Mouse (Mus musculus): ENCODE measurements around the gene Ano4.

DNA sequence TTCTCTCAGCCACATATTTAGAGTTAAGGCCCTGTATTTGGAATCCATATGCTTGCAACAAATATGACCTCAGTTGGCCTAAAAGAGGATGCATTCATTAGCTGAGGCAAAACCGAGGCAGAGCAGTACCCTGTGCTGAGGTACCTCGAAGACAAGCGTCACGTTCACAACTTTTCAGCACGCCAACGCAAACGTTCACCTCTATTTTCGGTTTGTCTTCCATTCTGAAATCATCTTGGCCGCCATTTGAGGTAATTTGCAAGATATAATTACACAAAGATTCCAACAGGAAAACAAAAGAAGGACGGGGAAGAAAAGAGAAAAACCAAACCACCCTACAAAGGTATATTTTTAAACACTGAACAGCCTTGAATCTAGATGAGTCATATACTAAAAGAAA is 148.1 kb downstream of the Ano4 start:
- TF ChIP-seq GATA1 (IDR thresholded peaks at IDR 0.05; ENCODE audit: borderline replicate concordance, low read length) (no peak), FLI1 (IDR thresholded peaks at IDR 0.05; ENCODE audit: low read length) (no peak)

All from megakaryocyte, embryonic 14.5 days (primary cell).